Mouse (Mus musculus) ZHBTc4 (cell line): ENCODE measurements around the gene Gm21828.
"Not testable (repeated sequence)": the region's sequence is repeated elsewhere in the genome, so short reads cannot be mapped to it uniquely, and the experiment has no call there.

ENCODE experiments used
- DNase-seq: peaks from one replicate; pipeline ENCODE4 v3.0.0-alpha.2; 2011; ENCODE audit warnings: low read depth, low spot score

The Gm21828 gene

GRCm38 (mm10) chrY:13223828-13224227, at the start of gene Gm21828:
Gm21828 (minus strand) TSS chrY:13223928.
- not testable (repeated sequence) for DNase-seq

GRCm38 (mm10) chrY:13252091-13252490, 28.4 kb upstream of the Gm21828 start, which contains the start of the genes Gm21440 and Gm21454:
Gm21440 (plus strand) TSS chrY:13252391.
Gm21454 (plus strand) TSS chrY:13252442.
- not testable (repeated sequence) for DNase-seq
